Mouse (Mus musculus) limb, embryonic 14.5 days (tissue): Measurements from ENCODE around the gene Ddah1. TPM values are rescaled to one million over a fixed set of nuclear protein-coding genes. Genes with fewer than 3 reads are reported as not detected.

Experiments used
- ATAC-seq: fragments of 200-750 bp; cut with Nextera tagmentation; 2 replicates; pipeline ENCODE4 v1.8.0; 2017; ENCODE audit warnings: low read depth, moderate number of reproducible peaks, moderate TSS enrichment; ENCODE audit not compliant: low FRiP score
- DNase-seq: peaks from one replicate; pipeline ENCODE4 v3.0.0-alpha.2; 2015; ENCODE audit warnings: low spot score
- H3K27ac ChIP-seq: fragments of 300-500 bp; sonication (generic); replicated peaks from 2 replicates; pipeline ENCODE4 v1.5.1; 2014; ENCODE audit warnings: low read depth, mild to moderate bottlenecking, low read length, moderate library complexity, mixed read lengths
- H3K27me3 ChIP-seq: fragments of 300-500 bp; sonication (generic); 2 replicates; pipeline ENCODE4 v1.6.1; 2014; ENCODE audit warnings: low read length, mixed read lengths; ENCODE audit not compliant: control insufficient read depth, insufficient read depth
- H3K36me3 ChIP-seq: fragments of 300-500 bp; sonication (generic); 2 replicates; pipeline ENCODE4 v1.6.1; 2014; ENCODE audit warnings: mild to moderate bottlenecking, low read length, moderate library complexity, mixed read lengths; ENCODE audit not compliant: control insufficient read depth, insufficient read depth
- H3K4me1 ChIP-seq: fragments of 300-500 bp; sonication (generic); 2 replicates; pipeline ENCODE4 v1.6.1; 2014; ENCODE audit warnings: antibody characterized with exemption, low read length, mixed read lengths; ENCODE audit not compliant: control insufficient read depth, insufficient read depth
- H3K4me2 ChIP-seq: fragments of 300-500 bp; sonication (generic); replicated peaks from 2 replicates; pipeline ENCODE4 v1.6.1; 2014; ENCODE audit warnings: low read depth, mild to moderate bottlenecking, low read length, moderate library complexity; ENCODE audit not compliant: severe bottlenecking
- H3K4me3 ChIP-seq: fragments of 300-500 bp; sonication (generic); replicated peaks from 2 replicates; pipeline ENCODE4 v1.5.1; 2014; ENCODE audit warnings: low read length
- H3K9ac ChIP-seq: fragments of 300-500 bp; sonication (generic); 2 replicates; pipeline ENCODE4 v1.6.1; 2014; ENCODE audit warnings: mild to moderate bottlenecking, low read depth, low read length, moderate library complexity; ENCODE audit not compliant: severe bottlenecking
- H3K9me3 ChIP-seq: fragments of 300-500 bp; sonication (generic); 2 replicates; pipeline ENCODE4 v1.6.1; 2016; ENCODE audit warnings: low read length; ENCODE audit not compliant: control insufficient read depth
- POLR2A ChIP-seq: fragments of 200-500 bp; IDR thresholded peaks from 2 replicates; pipeline ENCODE4 v1.8.0; 2012; ENCODE audit warnings: inconsistent platforms, mild to moderate bottlenecking, moderate library complexity, borderline replicate concordance; ENCODE audit not compliant: insufficient read depth, insufficient read length; ENCODE audit errors: extremely low read depth
- WGBS: fragments of 180-500 bp; shearing (Covaris S2); extraction: QIAGEN DNeasy Blood & Tissue Kit; methylation state at CpG from one replicate; pipeline ENCODE4 v1.1.7; 2014; 5-methylcytosine and 5-hydroxymethylcytosine counted together
- polyA plus RNA-seq, 2 experiments: library from polyadenylated mRNA; depleted of rRNA in 1 of 2; stranded (reverse) in 1 of 2; unstranded in 1 of 2; fragments of >200 nt; fragmentation: Nextera tagmentation in 1 of 2; extraction: Ambion mirVana in 1 of 2; gene quantifications; 2 replicates each; pipeline versions ENCODE4 v1.2.1 to v1.2.3; 2012 to 2014

The Ddah1 gene
- polyA plus RNA-seq, 2 experiments: 32.2 to 48.2 TPM

DNA sequence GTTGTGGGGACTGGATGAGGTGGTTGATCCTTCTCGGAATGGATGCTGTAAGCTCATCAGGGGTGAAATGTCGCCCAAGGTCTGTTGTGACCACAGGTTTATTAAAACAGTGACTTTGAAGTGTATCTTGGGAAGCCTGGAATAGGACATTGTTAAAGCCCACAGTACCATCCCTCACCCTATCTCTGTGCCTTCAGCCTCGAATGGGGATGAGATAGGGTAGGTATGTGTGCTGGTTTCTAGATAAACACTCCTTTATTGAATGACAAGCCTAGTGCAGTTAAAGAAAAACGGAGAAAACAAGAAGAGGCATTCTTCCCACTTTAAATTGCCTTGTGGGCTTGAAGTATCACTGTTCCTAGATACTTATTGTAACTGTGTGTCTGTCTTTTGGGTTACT, 631 bp upstream of the Ddah1 start:
- WGBS: 36% methylated on average over 4 of the region's 4 CpGs
- ATAC-seq (no peak), DNase-seq (no peak)
- H3K4me1 ChIP-seq: peaks cover 14% of the 10 kb centered on the region
- no peak for TF ChIP-seq POLR2A
- no peaks in the 10 kb centered on the region for H3K36me3 ChIP-seq
- no peaks in the 10 kb centered on the region for H3K9me3 ChIP-seq
- no peak overlapping the region for H3K9ac ChIP-seq
- H3K4me2 ChIP-seq: peak overlapping the region; percentile 99
- peaks cover 24% of the 10 kb centered on the region for H3K27me3 ChIP-seq
- peak overlapping the region; percentile 63; the same call in 1 of the 2 replicates for H3K4me3 ChIP-seq
- H3K27ac ChIP-seq: no peak overlapping the region

DNA sequence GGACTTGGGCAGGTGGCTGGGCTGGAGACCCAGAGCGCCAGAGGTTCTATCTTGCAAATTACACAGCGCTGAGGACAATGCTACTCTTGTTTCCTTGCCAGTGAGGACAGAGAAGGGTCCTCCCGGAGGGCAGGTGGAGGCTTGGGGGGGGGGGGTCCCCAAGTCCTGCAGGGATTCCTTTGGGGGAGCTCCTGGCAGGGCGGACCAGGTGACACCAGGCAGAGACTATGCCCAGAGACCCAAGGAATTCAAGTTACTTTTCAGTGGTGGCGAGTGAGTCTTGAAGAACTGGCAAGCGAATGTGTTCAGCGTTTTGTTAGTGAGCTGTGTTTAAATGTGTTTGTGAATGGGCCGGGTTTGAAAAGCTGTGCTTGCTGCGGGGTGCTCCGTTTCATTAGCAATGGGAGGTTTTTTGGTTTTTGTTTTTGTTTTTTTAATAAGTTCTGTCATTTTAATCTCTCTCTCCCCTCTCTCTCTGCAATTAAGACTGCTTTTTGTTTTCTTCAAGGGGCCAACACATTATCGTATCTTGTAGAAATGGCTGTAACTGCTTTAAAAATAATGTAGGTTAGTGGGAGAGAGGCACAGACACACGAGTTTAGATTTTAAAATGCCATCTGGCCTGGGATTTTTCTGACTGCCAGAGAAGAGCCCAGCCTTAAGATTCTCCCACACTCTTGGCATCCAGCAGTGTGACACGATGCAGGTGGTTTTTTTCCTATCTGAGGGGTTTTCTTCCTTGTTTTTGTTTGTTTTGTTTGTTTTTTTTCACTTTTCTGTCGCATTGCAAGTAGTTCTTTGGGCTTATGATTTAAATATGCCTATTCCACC, 1.1 kb downstream of the Ddah1 start:
- no peak for ATAC-seq
- Histone ChIP-seq H3K9me3 (no peaks in the 10 kb centered on the region), H3K4me3 (peak overlapping the region; percentile 63), H3K27me3 (peaks cover 24% of the 10 kb centered on the region), H3K4me2 (peak overlapping the region; percentile 99), H3K4me1 (peaks cover 15% of the 10 kb centered on the region), H3K9ac (peak overlapping the region; percentile 75), H3K36me3 (no peaks in the 10 kb centered on the region), H3K27ac (peak overlapping the region; percentile 52; the same call in 1 of the 2 replicates)
- TF ChIP-seq POLR2A: no peak
- WGBS: 18% methylated on average over 14 of the region's 14 CpGs
- no peak for DNase-seq

DNA sequence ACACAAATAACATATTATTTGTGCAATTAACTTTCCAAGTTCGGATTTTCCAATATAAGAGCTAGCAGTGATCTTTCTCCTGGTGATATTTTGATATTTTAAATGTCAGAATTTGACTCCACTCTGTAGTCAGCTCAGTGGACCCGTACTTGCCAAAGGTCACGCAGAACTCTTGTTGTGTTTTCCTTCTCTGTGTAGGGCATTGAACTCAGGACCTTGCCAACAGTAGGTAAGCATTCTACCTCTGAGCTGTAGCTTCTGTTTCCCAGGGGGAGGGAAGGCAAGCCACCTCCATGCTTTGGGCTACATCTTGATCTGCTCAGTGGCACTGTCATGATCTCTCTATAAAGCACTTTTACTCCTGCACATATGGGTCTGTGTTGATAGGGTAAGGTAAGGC, 2.1 kb downstream of the Ddah1 start:
- Histone ChIP-seq H3K36me3 (no peaks in the 10 kb centered on the region), H3K4me3 (no peak overlapping the region), H3K9me3 (no peaks in the 10 kb centered on the region), H3K4me1 (peaks cover 16% of the 10 kb centered on the region), H3K4me2 (no peak overlapping the region), H3K27ac (no peak overlapping the region), H3K9ac (no peak overlapping the region), H3K27me3 (peaks cover 24% of the 10 kb centered on the region)
- no peak for DNase-seq
- WGBS: 93% methylated on average over 3 of the region's 3 CpGs
- ATAC-seq: no peak
- no peak for TF ChIP-seq POLR2A

DNA sequence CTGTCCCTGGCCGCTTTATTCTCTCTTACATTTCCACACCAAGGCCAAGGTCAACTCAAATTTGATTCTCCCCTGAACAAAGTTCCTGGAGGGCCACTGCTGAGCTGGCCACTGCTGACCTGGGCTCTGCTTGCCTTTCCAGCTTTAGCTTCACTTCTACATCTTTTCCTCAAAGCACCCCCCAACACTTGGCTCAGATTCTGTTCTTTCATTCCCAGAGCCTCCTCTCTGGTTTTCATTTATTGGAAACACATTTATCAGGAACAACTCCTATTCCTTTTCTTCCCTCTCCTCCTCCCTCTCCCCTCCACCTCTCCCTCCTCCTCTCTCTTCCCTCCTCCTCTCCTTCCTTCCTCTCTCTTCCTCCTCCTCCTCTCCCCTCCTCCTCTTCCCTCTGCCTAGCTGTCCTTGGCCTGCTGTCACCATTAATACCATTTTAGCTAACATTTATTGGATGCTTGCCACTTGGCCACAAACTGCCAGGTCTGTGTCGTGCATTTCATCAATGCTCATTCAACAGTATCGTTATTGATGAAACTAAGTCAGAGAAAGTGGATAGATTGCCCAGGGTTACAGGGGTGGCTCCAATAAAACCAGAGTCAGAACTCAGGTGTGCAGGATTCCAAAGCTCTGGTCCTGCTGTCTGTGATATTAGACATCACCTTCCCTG, 3.2 kb downstream of the Ddah1 start:
- Histone ChIP-seq H3K4me2 (no peak overlapping the region), H3K9ac (no peak overlapping the region), H3K4me3 (no peak overlapping the region), H3K27ac (no peak overlapping the region), H3K4me1 (peaks cover 16% of the 10 kb centered on the region), H3K36me3 (no peaks in the 10 kb centered on the region), H3K9me3 (no peaks in the 10 kb centered on the region), H3K27me3 (peaks cover 24% of the 10 kb centered on the region)
- DNase-seq (peak; percentile 63), ATAC-seq (no peak)
- 56% methylated on average over 3 of the region's 3 CpGs for WGBS
- no peak for TF ChIP-seq POLR2A

DNA sequence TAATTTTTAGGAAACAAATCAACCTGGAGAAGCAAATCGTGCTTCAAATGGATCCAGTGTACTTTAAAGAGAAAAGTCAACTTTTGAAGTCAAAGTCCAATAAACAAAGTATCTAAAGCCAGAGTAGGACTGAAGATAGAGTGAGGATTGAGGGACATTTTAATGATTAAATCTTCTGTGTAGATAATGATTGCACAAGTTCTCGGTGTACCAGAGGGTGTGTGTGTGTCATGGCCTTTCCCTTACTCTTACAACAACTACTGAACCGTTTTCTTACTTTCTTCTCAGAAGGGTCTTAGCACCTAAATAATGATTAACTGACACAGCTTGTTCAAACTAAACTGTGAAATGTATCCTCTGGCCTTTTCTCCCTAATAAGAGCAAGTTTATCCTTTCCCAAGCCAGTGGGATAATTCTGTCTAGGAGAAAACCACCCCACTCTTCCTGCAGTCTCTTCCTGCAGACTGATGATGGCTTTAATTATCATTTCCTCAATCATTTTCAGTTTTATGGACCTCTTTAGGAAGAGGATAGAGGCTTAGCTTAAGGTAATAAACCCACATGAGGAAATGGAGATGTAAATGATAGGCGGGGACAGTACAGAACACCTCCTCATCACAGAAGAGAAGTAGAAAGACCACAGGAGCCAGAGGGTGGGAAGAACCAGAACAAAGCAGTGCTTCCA, 4.6 kb downstream of the Ddah1 start:
- no peak for DNase-seq
- Histone ChIP-seq H3K4me3 (no peak overlapping the region), H3K9me3 (no peaks in the 10 kb centered on the region), H3K36me3 (no peaks in the 10 kb centered on the region), H3K9ac (no peak overlapping the region), H3K4me2 (no peak overlapping the region), H3K27ac (no peak overlapping the region), H3K27me3 (peaks cover 12% of the 10 kb centered on the region), H3K4me1 (peaks cover 16% of the 10 kb centered on the region)
- WGBS: 70% methylated on average over 4 of the region's 4 CpGs
- no peak for ATAC-seq
- no peak for TF ChIP-seq POLR2A
